Mouse (Mus musculus) liver, embryonic 14.5 days (tissue): ENCODE data around the gene Gpat3.

ENCODE experiments used
- CTCF ChIP-seq: IDR thresholded peaks from 2 replicates; pipeline ENCODE4 v1.5.1; 2016; ENCODE audit warnings: antibody characterized with exemption, low read depth, control low read depth
- EP300 ChIP-seq: IDR thresholded peaks from 2 replicates; pipeline ENCODE4 v1.6.1; 2016; ENCODE audit warnings: antibody characterized with exemption, low read depth

GRCm38 (mm10) chr5:100901046-100901445 lies 55.5 kb downstream of the Gpat3 start:
- TF ChIP-seq CTCF (no peak), EP300 (no peak)
